Mouse (Mus musculus) hindbrain, embryonic 14.5 days (tissue): ENCODE data around the gene Topaz1. TPM values are rescaled to one million over a fixed set of nuclear protein-coding genes. Genes with fewer than 3 reads are reported as not detected.
A peak's percentile ranks its signal among the peaks of the same experiment; 100 is the strongest.
"Not testable (repeated sequence)": the region's sequence is repeated elsewhere in the genome, so short reads cannot be mapped to it uniquely, and the experiment has no call there.

Experiments
- ATAC-seq: fragments of 200-750 bp; cut with Nextera tagmentation; 2 replicates; pipeline ENCODE4 v1.8.0; 2017; ENCODE audit warnings: moderate number of reproducible peaks, mild to moderate bottlenecking, moderate TSS enrichment, moderate library complexity; ENCODE audit not compliant: low FRiP score
- DNase-seq: peaks from one replicate; pipeline ENCODE4 v3.0.0-alpha.2; 2015; ENCODE audit warnings: low spot score
- H3K27ac ChIP-seq: fragments of 300-500 bp; sonication (generic); 2 replicates; pipeline ENCODE4 v1.5.1; 2014; ENCODE audit warnings: mild to moderate bottlenecking, moderate library complexity
- H3K27me3 ChIP-seq: fragments of 300-500 bp; sonication (generic); 2 replicates; pipeline ENCODE4 v1.6.1; 2014; ENCODE audit warnings: mild to moderate bottlenecking, low read length, mixed read lengths; ENCODE audit not compliant: control insufficient read depth, insufficient read depth
- H3K36me3 ChIP-seq: fragments of 300-500 bp; sonication (generic); replicated peaks from 2 replicates; pipeline ENCODE4 v1.6.1; 2014; ENCODE audit not compliant: control insufficient read depth, insufficient read depth
- H3K4me1 ChIP-seq: fragments of 300-500 bp; sonication (generic); replicated peaks from 2 replicates; pipeline ENCODE4 v1.6.1; 2014; ENCODE audit warnings: antibody characterized with exemption, low read length, mixed read lengths; ENCODE audit not compliant: control insufficient read depth, insufficient read depth
- H3K4me2 ChIP-seq: fragments of 300-500 bp; sonication (generic); replicated peaks from 2 replicates; pipeline ENCODE4 v1.6.1; 2014; ENCODE audit warnings: mild to moderate bottlenecking, moderate library complexity
- H3K4me3 ChIP-seq: fragments of 300-500 bp; sonication (generic); replicated peaks from 2 replicates; pipeline ENCODE4 v1.5.1; 2014; ENCODE audit warnings: mild to moderate bottlenecking, low read length
- H3K9ac ChIP-seq: fragments of 300-500 bp; sonication (generic); 2 replicates; pipeline ENCODE4 v1.6.1; 2014
- H3K9me3 ChIP-seq: fragments of 300-500 bp; sonication (generic); 2 replicates; pipeline ENCODE4 v1.6.1; 2016; ENCODE audit warnings: low read length; ENCODE audit not compliant: control insufficient read depth
- WGBS: fragments of 180-500 bp; shearing (Covaris S2); extraction: QIAGEN DNeasy Blood & Tissue Kit; methylation state at CpG from one replicate; pipeline ENCODE4 v1.1.7; 2014; 5-methylcytosine and 5-hydroxymethylcytosine counted together
- polyA plus RNA-seq: library from polyadenylated mRNA; unstranded; fragments of >200 nt; fragmentation: Nextera tagmentation; extraction: Ambion mirVana; gene quantifications from 2 replicates; pipeline ENCODE4 v1.2.1, GENCODE M21; 2014

Gene Topaz1
- polyA plus RNA-seq, 1 experiment from 2014 or later: not detected

DNA sequence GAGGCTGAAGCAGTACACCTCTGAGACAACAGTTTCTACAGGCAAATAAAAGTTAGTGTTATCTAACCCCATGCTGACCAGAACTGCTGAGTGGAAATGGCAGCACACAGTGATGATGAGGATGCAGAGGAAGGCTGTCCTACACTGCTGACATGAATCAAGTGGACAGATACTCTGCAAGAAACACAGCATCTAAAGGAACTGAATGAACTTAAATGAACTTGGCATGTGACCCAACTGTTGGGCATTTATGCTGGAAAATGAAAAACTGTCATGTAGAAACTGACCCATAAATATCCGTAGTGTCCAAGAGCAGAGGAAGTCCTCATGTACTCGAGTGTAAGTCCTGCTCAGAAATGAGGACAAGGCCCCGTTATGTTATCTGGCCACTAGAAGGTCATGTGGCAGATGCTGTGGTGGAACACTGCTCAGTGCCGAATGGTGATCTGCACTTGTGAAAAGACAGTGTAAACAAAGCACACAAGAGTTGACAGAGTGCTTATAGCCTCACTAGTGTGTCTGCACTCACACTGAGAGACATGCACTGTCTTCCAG, 82.8 kb downstream of the Topaz1 start:
- Histone ChIP-seq H3K9ac (no peak overlapping the region), H3K9me3 (no peaks in the 10 kb centered on the region), H3K27ac (no peak overlapping the region), H3K4me3 (no peak overlapping the region), H3K27me3 (no peaks in the 10 kb centered on the region), H3K36me3 (peaks cover 71% of the 10 kb centered on the region), H3K4me2 (no peak overlapping the region), H3K4me1 (no peaks in the 10 kb centered on the region)
- WGBS: 81% methylated on average over 4 of the region's 4 CpGs
- ATAC-seq (no peak), DNase-seq (no peak)

DNA sequence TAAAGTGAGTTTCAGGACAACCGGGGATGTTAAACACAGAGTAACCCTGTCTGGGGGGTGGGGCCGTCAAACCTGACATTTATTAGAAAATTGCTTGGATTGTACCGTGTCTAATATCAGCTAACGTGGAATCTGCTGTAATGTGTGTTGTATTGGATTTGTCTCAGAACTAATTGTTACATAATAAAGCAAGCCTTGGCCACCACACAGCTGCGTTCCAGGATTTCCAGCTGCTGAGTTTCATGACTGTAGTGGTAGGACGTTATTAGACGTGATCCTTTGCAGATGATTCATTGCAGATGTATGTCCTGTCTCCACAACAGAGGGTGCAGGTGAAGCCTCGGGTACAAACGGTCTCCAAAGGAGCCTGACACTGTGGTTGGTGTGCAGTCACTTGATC, 89.0 kb downstream of the Topaz1 start:
- H3K27ac ChIP-seq: peak overlapping the region; percentile 54
- no peak overlapping the region for H3K9ac ChIP-seq
- H3K36me3 ChIP-seq: peaks cover 24% of the 10 kb centered on the region
- no peak overlapping the region for H3K4me2 ChIP-seq
- 67% methylated on average over 9 of the region's 9 CpGs for WGBS
- DNase-seq (no peak), ATAC-seq (no peak)
- no peaks in the 10 kb centered on the region for H3K9me3 ChIP-seq
- H3K27me3 ChIP-seq: no peaks in the 10 kb centered on the region
- H3K4me1 ChIP-seq: no peaks in the 10 kb centered on the region
- no peak overlapping the region for H3K4me3 ChIP-seq

GRCm38 (mm10) chr9:122836790-122837189, 89.6 kb downstream of the Topaz1 start:
- H3K36me3 ChIP-seq: peaks cover 24% of the 10 kb centered on the region
- H3K9ac ChIP-seq: no peak overlapping the region
- WGBS: 43% methylated on average over 6 of the region's 6 CpGs
- H3K4me1 ChIP-seq: no peaks in the 10 kb centered on the region
- H3K4me3 ChIP-seq: no peak overlapping the region
- no peaks in the 10 kb centered on the region for H3K9me3 ChIP-seq
- ATAC-seq (peak; percentile 88), DNase-seq (peak; percentile 78)
- H3K27me3 ChIP-seq: no peaks in the 10 kb centered on the region
- no peak overlapping the region for H3K4me2 ChIP-seq
- peak overlapping the region; percentile 54 for H3K27ac ChIP-seq

DNA sequence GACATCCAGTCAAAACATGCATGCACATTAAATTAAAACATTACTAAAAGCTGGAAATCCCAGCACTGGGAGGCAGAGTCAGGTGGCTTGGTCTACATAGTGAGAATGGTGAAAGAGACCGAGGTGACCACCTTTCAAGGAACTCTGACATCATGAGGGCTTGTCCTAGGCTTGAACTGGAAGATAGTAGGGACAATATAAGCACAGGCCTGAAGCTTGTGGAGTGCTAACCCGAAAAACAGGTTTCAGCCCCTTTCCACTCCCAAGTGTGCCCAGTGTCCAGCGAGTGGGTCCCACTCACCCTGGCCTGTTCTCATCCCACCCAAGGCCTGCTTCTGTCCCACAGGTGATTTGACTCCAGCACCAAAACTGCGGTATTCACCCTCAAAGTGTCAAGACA, 90.1 kb downstream of the Topaz1 start:
- Histone ChIP-seq H3K4me2 (no peak overlapping the region), H3K4me3 (no peak overlapping the region), H3K27ac (peak overlapping the region; percentile 35; the same call in 1 of the 2 replicates), H3K9me3 (no peaks in the 10 kb centered on the region), H3K27me3 (no peaks in the 10 kb centered on the region), H3K36me3 (peaks cover 24% of the 10 kb centered on the region), H3K4me1 (no peaks in the 10 kb centered on the region), H3K9ac (no peak overlapping the region)
- 84% methylated on average over 4 of the region's 4 CpGs for WGBS
- ATAC-seq: no peak
- no peak for DNase-seq

DNA sequence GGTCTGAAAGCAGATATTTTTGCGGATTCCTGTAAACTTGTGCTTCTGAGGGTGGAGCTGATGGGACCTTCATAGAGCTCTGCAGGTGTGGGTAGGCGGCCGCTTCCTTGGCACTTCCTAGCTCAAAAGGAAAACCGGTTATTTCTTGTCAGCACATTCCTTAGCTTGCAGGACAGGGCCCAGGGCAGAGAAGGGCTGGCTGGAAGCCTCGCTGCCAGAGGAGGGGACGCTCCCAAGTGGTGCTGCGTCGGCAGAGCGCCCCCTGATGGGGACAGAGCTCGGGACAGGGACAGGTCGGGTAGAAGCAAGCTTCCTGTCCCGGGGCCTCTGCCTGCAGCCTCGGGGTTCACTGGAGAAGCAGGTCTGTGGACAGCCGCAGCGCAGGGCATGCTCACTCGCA, 90.5 kb downstream of the Topaz1 start:
- no peaks in the 10 kb centered on the region for H3K9me3 ChIP-seq
- no peak for DNase-seq
- no peak for ATAC-seq
- no peaks in the 10 kb centered on the region for H3K4me1 ChIP-seq
- H3K27ac ChIP-seq: no peak overlapping the region
- no peaks in the 10 kb centered on the region for H3K27me3 ChIP-seq
- 35% methylated on average over 16 of the region's 16 CpGs for WGBS
- H3K36me3 ChIP-seq: peaks cover 21% of the 10 kb centered on the region
- no peak overlapping the region for H3K4me3 ChIP-seq
- H3K9ac ChIP-seq: no peak overlapping the region
- no peak overlapping the region for H3K4me2 ChIP-seq

- Histone ChIP-seq H3K9me3 (0 out of 2 replicates have a peak, but pooled peaks cover 4% of the 10 kb centered on the region), H3K4me1 (no peaks in the 10 kb centered on the region), H3K9ac (no peak within 1 kb of the TSS), H3K36me3 (peaks cover 6% of the 10 kb centered on the region), H3K27me3 (no peaks in the 10 kb centered on the region), H3K4me3 (no peak within 1 kb of the TSS), H3K4me2 (no peak within 1 kb of the TSS), H3K27ac (no peak within 1 kb of the TSS)
- 78% methylated on average over 3 of the region's 3 CpGs for WGBS
- no peak for DNase-seq
- ATAC-seq: no peak
These were observed 96.6 kb downstream of the Topaz1 start, which contains the start of gene Gm35549 for GRCm38 (mm10) chr9:122843760-122844159. TSS of gene Gm35549 (minus strand) at chr9:122844035.

GRCm38 (mm10) chr9:122845621-122846020, 98.5 kb downstream of the Topaz1 start:
- Histone ChIP-seq H3K27me3 (no peaks in the 10 kb centered on the region), H3K9me3 (0 out of 2 replicates have a peak, but pooled peaks cover 4% of the 10 kb centered on the region), H3K4me1 (no peaks in the 10 kb centered on the region), H3K9ac (no peak overlapping the region), H3K4me3 (no peak overlapping the region), H3K4me2 (no peak overlapping the region), H3K27ac (no peak overlapping the region), H3K36me3 (peaks cover 25% of the 10 kb centered on the region)
- 93% methylated on average over 3 of the region's 3 CpGs for WGBS
- no peak for DNase-seq
- ATAC-seq: no peak

DNA sequence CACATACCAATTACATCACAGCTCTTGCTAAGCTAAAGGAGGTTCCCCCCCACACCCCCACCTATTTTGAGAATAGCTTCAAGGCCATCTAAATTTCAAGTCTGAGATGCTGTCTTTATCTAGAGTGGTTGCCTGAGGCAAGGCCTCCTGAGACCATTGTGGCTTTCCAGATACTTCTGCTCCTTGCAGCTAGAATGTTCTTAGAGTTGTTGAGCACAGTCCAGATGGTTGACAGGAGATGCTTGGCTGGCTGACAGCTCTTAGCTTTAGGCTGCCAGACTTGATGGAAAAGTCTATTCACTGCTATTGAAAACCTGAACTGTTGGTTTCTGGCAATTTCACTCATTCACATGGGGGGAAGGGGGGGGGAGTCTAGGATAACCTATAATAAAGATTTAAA, 99.0 kb downstream of the Topaz1 start:
- no peak for DNase-seq
- Histone ChIP-seq H3K27me3 (no peaks in the 10 kb centered on the region), H3K27ac (no peak overlapping the region), H3K4me2 (no peak overlapping the region), H3K36me3 (peaks cover 30% of the 10 kb centered on the region), H3K4me1 (no peaks in the 10 kb centered on the region), H3K9ac (no peak overlapping the region), H3K9me3 (0 out of 2 replicates have a peak, but pooled peaks cover 4% of the 10 kb centered on the region), H3K4me3 (no peak overlapping the region)
- no peak for ATAC-seq

- H3K4me1 ChIP-seq, ATAC-seq, H3K4me2 ChIP-seq, H3K9me3 ChIP-seq, DNase-seq, H3K9ac ChIP-seq, H3K4me3 ChIP-seq, H3K27ac ChIP-seq, H3K27me3 ChIP-seq: not testable (repeated sequence)
- H3K36me3 ChIP-seq: peaks cover 47% of the 10 kb centered on the region
- 99% methylated on average over 7 of the region's 8 CpGs for WGBS
These were observed 100.7 kb downstream of the Topaz1 start for GRCm38 (mm10) chr9:122847811-122848311.
